ENCODE assay signal across 28 mouse cellular contexts in the genomic region with DNA sequence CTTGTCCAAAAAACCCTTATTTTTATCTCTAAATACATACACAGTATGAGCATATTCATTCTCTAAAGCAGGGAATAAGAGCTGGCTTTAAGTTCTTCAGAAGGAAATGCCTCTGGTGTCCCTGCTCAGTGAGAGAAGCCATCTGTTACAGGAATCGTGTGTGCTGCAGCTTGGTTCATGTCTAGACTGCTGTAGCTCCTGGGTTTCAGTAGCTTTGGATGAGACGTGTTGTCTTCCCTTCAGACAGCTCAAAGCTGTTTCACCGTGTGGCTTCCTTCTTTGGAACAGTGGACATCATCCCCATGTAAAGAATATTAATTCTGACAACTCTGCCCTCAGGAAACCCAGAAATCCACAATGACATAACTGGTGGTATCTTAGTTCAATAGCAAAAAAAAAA.
DNase-seq lines count a peak whose midpoint lies in the region; ATAC-seq and TF ChIP-seq lines count a peak whose summit lies in the region.
"Had no signal": no experiment of that assay in that cellular context is flagged by ENCODE, and none has a peak within 500 bp of the region (broad histone marks: within the 10 kb centered on the region; RNA-seq: fewer than 3 reads in every experiment).

No protein-coding gene starts in this region.

- DNase-seq in heart, adult 11 months: peak; percentile 81
- DNase-seq in heart, postnatal 10 days: no peak
- no peak for DNase-seq in left cerebral cortex, adult 2 months (ENCODE audit: extremely low spot score in 1 of 2, low spot score in 2 of 2)
- DNase-seq in left cerebral cortex, adult 11 months (ENCODE audit: low spot score): no peak
- peak; percentile 14 for DNase-seq in midbrain, postnatal 0 days (ENCODE audit: low spot score)
- DNase-seq in layer of hippocampus, adult 9-11 months: peak; percentile 45
- no peak for DNase-seq in MN1 (ENCODE audit: low spot score)
- DNase-seq: adrenal gland, postnatal 14 days; cerebellum, adult 11-12 months; cerebellum, adult 9-11 months; embryo, embryonic 11 days; gastrocnemius, postnatal 14 days; heart, postnatal 36 days; kidney, adult 9 months; kidney, postnatal 14 days; spleen, adult 18-20 months; thymus, adult 18-20 months; thymus, postnatal 25 days had no signal

- no peak for TF ChIP-seq CTCF in left cerebral cortex, adult 2 months (IDR thresholded peaks at IDR 0.05)
- no peak for TF ChIP-seq CTCF in midbrain, postnatal 0 days (IDR thresholded peaks at IDR 0.05)

- H3K4me2 ChIP-seq in midbrain, postnatal 0 days (ENCODE audit: low read depth, low read length, poor library complexity, severe bottlenecking): no peak overlapping the region
- no peak overlapping the region for H3K4me2 ChIP-seq in midbrain, embryonic 16.5 days (ENCODE audit: low read length)
- H3K4me2 ChIP-seq: embryonic facial prominence, embryonic 12.5 days; heart, embryonic 15.5 days; hindbrain, embryonic 12.5 days; limb, embryonic 12.5 days; midbrain, embryonic 11.5 days; neural tube, embryonic 13.5 days had no signal

- intact Hi-C loops in heart, postnatal 10 days (cut with DNase I): no loop called here
- intact Hi-C loops in left cerebral cortex, adult 2 months (cut with DNase I): no loop called here

- no peaks in the 10 kb centered on the region for H3K9me3 ChIP-seq in midbrain, postnatal 0 days (ENCODE audit: low read length)
- no peaks in the 10 kb centered on the region for H3K9me3 ChIP-seq in midbrain, embryonic 16.5 days (replicated peaks; ENCODE audit: control insufficient read depth, low read length, poor library complexity, severe bottlenecking)
- H3K9me3 ChIP-seq: embryonic facial prominence, embryonic 12.5 days; heart, embryonic 10.5 days; heart, embryonic 15.5 days; hindbrain, embryonic 12.5 days; limb, embryonic 12.5 days; neural tube, embryonic 13.5 days had no signal

- no peaks in the 10 kb centered on the region for H3K36me3 ChIP-seq in midbrain, postnatal 0 days (ENCODE audit: insufficient read depth, low read length)
- H3K36me3 ChIP-seq in midbrain, embryonic 16.5 days (ENCODE audit: control insufficient read depth, insufficient read depth, low read length): no peaks in the 10 kb centered on the region
- H3K36me3 ChIP-seq: embryonic facial prominence, embryonic 12.5 days; heart, embryonic 10.5 days; heart, embryonic 15.5 days; hindbrain, embryonic 12.5 days; limb, embryonic 12.5 days; neural tube, embryonic 13.5 days had no signal

- H3K4me3 ChIP-seq in left cerebral cortex, adult 2 months: no peak overlapping the region
- no peak overlapping the region for H3K4me3 ChIP-seq in midbrain, postnatal 0 days (ENCODE audit: low read depth, low read length)
- H3K4me3 ChIP-seq in midbrain, embryonic 16.5 days (ENCODE audit: low read depth, low read length): no peak overlapping the region
- H3K4me3 ChIP-seq: embryonic facial prominence, embryonic 12.5 days; heart, embryonic 10.5 days; heart, embryonic 15.5 days; hindbrain, embryonic 12.5 days; limb, embryonic 12.5 days; neural tube, embryonic 13.5 days had no signal

- 61% methylated on average over 3 of the region's 3 CpGs for WGBS in midbrain, postnatal 0 days
- whole genome bisulfite sequencing in midbrain, embryonic 16.5 days: 66% methylated on average over 3 of the region's 3 CpGs

- no peaks in the 10 kb centered on the region for H3K27me3 ChIP-seq in midbrain, postnatal 0 days (ENCODE audit: insufficient read depth, low read length)
- no peaks in the 10 kb centered on the region for H3K27me3 ChIP-seq in midbrain, embryonic 16.5 days (ENCODE audit: control insufficient read depth, insufficient read depth, low read depth, low read length)
- H3K27me3 ChIP-seq: embryonic facial prominence, embryonic 12.5 days; heart, embryonic 15.5 days; hindbrain, embryonic 12.5 days; limb, embryonic 12.5 days; neural tube, embryonic 13.5 days had no signal

- H3K27ac ChIP-seq in left cerebral cortex, adult 2 months: peak overlapping the region; percentile 26; the same call in 1 of the 2 replicates
- H3K27ac ChIP-seq in midbrain, postnatal 0 days (ENCODE audit: low read depth, low read length): no peak overlapping the region
- H3K27ac ChIP-seq in midbrain, embryonic 16.5 days (ENCODE audit: low read length): no peak overlapping the region
- H3K27ac ChIP-seq: embryonic facial prominence, embryonic 12.5 days; heart, embryonic 10.5 days; heart, embryonic 15.5 days; hindbrain, embryonic 12.5 days; limb, embryonic 12.5 days; neural tube, embryonic 13.5 days had no signal

- H3K4me1 ChIP-seq in midbrain, postnatal 0 days (ENCODE audit: insufficient read depth, low read length): no peaks in the 10 kb centered on the region
- H3K4me1 ChIP-seq in midbrain, embryonic 16.5 days (ENCODE audit: control insufficient read depth, insufficient read depth, low read length): peaks cover 6% of the 10 kb centered on the region
- H3K4me1 ChIP-seq: embryonic facial prominence, embryonic 12.5 days; heart, embryonic 10.5 days; heart, embryonic 15.5 days; hindbrain, embryonic 12.5 days had no signal

- no peak overlapping the region for H3K9ac ChIP-seq in midbrain, postnatal 0 days (replicated peaks; ENCODE audit: low read length, poor library complexity, severe bottlenecking)
- H3K9ac ChIP-seq in midbrain, embryonic 16.5 days (ENCODE audit: low read depth, low read length): no peak overlapping the region
- H3K9ac ChIP-seq: embryonic facial prominence, embryonic 12.5 days; heart, embryonic 15.5 days; hindbrain, embryonic 12.5 days; limb, embryonic 12.5 days; neural tube, embryonic 13.5 days had no signal

- no peak for ATAC-seq in midbrain, postnatal 0 days (ENCODE audit: low FRiP score)
- no peak for ATAC-seq in midbrain, embryonic 16.5 days
- ATAC-seq: forebrain, embryonic 14.5 days; intestine, postnatal 0 days had no signal

Comparison
In these comparisons a context has a peak if more than half of its experiments do, and no peak if none do; other contexts are left out.
1. DNase-seq: peak in heart, adult 11 months (single experiment), midbrain, postnatal 0 days (single experiment) and layer of hippocampus, adult 9-11 months (single experiment); none in heart, postnatal 10 days (0 of 2), left cerebral cortex, adult 2 months (0 of 2), left cerebral cortex, adult 11 months (single experiment) and MN1 (single experiment).